Mouse (Mus musculus): ENCODE results near the gene Adad1.

Gene Adad1

DNA sequence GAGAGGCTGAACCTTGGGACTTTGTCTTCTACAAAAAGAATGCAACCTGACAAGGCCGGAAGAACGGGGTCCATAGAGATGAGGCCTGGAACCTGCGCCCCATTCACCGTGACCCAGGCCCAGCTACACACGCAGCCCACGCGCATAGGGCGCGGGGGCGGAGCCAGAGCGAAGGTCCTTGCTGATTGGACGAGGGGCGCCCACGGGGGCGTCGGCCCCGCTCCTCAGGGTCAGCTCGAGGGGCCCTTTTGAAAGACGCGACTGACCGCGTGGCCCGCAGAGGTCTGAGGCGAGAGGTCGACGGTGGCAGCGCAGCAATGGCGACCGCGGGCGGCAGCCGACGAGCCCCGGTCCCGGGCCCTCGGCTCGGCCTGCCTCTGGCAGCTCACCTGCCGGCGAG is at the start of gene Adad1:
Gene Adad1 (plus strand): TSS at position 122 of the 400 bp plus-strand sequence.
- peak in 1 of 2 experiments; percentile 4 for DNase-seq

DNA sequence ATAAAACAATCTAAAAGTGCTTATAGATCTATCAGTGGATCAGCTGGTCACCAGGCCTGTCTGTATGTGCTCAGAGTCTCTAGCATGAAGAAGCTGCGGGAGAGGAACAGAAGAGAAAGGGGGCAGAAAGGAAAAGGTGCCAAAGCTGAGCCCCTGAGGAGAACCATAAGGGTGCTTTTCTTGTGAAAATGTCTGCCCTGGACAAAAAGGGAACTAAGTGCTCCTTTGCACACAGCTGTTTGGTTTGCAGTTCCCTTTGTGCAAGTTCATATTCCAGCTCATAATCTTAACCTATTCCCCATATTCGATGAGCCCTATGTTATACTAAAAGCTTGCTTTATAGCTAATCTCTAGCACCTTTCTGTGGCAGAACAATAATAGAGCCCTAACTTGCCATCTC is 25.3 kb upstream of the Adad1 start:
- no peak for DNase-seq

DNA sequence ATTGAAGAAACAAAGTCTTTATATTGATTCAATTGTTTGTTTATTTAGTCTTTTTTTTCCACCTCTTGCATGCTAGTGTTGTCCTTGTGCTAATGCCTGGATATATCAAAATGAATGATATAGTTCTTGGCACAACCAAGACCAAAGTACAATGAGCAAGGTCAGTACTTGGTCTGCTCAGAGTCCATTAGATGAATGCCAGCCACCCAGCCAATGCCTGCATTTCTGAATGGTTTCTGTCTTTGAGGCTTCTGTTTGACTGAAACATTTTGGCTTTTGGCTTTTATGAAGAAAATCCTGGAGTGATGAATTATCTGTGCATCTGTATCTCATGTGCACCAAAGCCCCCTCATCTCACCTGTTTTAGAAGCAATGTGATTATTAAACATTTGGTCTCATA is 23.5 kb upstream of the Adad1 start:
- DNase-seq = no peak

DNA sequence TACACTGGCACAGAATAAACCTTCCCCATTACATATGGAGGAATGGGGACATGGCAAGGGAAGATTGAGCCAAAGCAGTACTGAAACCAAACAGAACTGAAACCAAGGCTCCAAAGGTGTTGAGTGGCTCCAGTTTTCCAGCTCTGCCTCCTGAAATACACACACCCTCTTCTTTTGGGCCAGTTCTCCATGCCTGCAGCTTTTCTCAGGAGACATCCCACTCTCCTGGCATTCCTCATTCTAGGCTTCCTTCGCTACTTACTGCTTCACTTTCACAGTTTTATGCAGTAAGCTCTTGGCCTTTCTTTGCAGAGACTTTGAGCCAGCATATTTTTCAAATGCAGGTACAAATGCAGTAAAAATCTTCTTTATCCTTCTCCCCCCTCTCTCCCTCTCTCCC is 11.8 kb upstream of the Adad1 start:
- DNase-seq = no peak

DNA sequence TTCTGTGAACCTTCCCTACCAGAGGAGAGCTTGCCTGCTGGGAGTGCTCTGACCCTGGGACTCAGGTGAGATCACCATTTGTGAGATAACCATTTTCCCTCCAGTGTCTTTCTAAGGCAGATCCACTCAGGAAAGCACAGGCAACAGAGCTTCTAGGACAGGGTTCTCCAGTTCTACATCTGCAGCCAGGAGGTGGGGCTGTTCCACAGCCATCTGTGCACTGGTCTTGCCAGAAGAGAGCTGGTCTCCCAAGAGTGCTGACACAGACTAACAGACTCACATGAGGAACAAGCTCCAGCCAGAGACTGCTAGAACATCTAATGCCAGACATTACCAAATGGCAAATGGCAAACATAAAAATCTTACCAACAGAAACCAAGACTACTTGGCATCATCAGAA is 9.9 kb downstream of the Adad1 start:
- peak in 1 of 2 experiments; percentile 5 for DNase-seq

DNA sequence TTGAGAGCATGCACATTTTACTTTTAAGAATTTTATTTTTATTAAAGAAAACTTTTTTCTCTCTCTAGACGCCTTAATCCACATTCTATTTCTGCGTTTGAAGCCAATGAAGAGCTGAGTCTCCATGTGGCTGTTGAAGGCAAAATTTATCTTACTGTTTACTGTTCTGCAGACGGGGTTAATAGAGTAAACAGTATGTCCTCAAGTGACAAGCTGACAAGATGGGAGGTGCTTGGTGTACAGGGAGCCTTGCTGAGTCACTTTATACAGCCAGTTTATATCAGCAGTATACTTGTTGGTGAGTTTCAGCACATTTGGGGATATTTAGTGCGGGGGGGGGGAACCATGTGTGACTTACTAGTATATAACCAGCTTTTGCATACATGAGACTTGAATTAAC is 21.5 kb downstream of the Adad1 start:
- DNase-seq = no peak

DNA sequence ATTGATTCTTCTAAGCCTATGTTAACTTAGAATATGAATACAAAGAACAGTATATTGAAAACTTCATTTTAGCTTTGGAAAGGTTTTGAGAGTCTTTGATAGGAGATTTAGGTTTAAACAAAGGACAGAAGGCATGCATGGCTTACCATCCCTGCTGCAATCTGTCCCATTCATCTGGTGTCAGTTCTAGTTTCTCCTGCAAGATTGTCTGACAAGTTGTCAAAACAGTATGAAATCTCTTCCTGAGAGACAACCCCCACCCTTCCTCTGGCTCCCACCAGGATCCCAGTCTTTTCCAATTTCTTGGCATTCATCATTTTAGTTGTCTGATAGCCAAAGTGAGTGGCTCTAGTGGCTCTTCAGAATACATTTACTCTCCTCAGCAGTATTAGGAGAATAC is 27.4 kb downstream of the Adad1 start:
- DNase-seq = no peak

DNA sequence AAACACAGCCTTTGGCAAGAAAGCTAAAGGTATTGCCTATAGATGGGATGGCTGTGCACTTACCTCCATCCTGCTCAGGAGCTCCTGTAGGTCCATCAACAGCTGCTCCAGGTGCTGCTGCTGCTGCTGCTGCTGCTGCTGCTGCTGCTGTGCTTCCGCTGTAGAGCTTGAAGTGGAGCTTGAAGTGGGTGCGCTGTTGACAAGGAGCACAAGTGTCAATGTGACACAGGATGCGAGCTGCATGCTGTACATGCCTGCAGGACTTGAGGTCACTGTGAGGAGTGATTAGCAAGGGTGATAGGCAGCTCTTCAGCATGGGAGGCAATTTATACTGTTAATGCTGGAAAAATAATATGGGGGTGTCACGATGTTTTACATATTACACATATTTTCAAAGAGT is 62.3 kb downstream of the Adad1 start, which contains the start of gene Il2:
Gene Il2 (minus strand): TSS at position 305 of the 400 bp plus-strand sequence.
- DNase-seq = no peak

DNA sequence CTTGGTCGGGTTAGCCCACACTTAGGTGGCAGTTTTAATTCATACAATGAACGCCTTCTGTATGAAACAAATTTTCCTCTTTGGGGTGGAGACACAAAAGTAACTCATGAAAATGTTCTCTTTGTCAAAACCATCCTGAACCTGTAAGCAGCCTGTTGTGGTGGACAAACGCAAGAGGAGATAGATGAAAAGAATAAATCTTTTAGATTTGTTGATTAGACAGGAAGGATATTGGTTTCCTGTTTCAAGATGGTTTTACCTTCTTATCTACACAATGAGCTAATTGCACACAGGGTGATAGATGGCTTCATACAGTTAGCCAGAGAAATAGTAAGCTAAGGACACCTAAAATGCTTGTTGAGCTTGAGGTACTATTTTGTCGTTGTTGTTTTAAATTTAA is 62.8 kb downstream of the Adad1 start:
- no peak for DNase-seq

DNA sequence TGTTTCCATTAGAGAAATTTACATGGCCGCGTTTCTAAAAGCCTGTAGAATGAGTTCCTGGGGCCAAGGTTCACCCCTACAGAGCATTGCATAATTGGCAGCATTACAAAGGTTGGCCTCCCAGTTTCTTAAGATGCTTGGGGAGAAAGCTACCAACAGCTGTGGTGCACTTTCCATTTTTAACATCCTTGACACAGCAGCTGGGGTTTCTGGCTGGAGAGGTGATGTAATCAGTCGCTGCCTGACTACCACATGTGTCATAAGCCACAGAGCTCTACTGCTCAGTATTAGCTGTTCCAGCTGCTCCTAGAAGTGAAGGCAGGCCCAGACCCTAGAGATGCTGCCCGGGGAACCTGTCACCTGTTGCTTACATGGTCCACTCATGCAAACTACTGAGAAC is 64.9 kb downstream of the Adad1 start:
- no peak for DNase-seq

DNA sequence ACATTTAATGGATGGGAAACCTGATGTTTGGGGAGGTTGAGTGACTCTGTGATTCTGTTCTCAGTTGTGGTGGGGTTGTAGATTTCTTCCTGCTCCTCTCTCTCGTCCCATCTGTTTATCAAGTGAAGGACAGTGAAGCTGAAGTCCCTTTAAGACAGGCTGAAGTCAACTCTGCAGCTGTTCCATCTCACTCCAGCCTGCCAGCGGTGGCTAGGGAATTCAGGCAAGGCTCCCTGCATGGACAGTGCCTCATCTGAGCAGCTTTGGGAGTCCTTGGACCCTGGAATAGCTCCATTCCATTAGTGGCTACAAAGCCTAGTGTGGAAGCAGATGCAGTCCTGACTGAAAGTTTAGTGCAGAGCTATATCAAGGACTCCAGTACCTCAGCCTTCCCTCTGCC is 65.7 kb downstream of the Adad1 start:
- DNase-seq = no peak

DNA sequence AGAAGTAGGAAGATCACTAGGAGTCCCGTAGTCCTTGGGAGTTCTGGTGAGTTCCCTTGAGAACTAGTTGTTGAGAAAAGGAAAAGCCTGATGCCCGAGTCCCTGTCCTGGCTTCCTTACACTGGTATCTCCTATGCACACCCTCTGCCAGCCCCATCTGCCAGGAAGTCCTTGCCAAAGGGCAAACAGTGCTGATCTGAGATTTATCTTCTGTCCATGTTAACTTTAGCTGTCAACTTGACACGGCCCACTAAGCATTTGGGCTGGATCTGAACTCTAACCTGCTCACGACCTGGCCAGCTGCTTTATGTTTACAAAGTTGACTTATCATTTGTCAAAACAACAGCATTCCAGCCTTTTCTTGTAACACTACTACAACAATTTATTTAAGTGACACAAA is 73.9 kb downstream of the Adad1 start:
- DNase-seq = no peak

DNA sequence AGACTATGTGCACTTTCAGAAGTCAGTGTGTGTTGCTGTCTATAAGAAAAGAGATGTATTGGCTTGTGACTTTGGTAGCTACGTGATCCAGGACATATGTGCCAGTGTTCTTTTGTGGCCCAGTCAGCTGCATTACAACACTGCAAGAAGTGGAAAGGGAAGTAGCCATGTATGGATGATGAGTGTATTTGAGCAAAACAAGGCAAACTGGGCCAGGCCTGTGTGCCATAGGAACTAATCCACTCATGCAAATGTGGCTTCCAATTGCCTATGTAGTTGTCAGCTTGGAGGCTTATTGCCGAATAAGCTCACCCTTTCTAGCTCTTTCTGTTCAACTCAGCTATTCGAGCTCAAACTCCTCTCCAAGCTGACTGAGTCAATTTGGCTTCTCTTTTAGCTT is 75.9 kb downstream of the Adad1 start:
- no peak for DNase-seq

DNA sequence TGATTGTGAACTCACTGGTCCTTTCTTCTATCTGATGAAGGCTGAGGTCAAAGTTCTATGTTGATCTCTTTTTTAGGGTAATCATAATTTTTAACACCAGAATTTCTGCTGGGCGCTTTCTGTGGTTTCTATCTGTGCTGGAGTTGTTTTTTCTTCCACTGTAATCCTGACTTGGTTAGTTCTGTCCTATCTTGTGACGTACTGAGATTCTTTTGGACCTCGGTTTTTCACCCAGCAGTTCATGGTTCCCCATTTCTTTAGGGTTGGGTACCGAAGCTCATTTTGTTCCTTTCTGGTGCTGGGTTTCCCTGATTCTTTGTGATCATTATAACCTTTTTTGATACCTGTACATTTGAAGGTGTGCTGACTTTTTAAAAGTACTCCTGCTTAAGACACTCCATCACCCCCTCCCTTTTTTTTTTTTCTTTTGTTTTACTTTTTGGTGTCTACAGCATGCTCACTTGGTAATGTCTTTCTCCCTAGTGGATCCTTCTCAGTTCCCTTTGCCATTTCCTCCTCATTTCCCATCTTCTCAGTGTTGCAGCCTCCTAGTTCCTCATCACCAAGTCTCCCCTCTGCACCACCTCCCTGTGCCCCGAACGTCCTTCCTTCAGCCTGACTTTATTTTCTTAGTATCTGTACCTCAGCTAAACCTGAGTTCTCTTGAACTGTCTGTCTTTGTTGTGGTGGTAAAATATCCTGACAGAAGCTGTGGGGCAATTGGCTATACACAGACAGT is 77.0 kb downstream of the Adad1 start:
- no peak for DNase-seq

DNA sequence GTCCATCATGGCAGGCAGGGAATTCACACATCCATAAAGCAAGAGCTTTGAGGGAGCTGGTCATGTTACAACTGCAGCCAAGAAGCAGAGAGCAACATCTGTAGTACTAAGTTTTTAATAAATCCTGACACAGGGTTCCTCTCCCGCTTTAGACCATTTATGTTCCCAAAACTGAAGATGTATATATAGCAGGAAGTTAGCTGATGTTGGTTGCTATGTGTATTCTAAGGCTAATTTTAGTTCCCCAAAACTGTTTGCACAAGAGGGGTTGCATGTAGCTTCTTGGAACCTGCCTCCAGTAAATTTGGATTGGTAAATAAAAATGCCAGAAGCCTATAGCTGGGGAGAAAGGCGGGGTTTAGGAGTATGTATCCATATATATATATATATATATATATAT is 78.5 kb downstream of the Adad1 start:
- DNase-seq = no peak

DNA sequence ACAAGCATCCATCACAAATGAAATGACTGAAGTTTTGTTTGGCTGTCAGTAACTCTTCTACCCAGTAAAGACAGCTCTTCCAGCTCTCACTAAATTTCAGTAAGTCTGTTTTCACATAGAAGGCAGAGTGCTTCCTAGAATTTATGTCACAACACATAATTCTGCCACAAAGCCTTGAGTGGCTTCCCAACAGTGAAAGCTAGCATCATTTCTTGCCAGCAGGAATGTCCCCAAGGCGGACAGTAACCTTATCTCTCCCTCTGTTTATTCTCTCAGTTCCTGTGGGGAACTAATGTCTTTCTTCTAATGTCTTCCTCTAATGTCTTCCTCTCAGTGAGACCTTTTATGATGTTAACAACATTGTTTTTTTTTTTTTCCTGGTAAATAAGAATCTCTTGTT is 81.7 kb downstream of the Adad1 start:
- DNase-seq = no peak

DNA sequence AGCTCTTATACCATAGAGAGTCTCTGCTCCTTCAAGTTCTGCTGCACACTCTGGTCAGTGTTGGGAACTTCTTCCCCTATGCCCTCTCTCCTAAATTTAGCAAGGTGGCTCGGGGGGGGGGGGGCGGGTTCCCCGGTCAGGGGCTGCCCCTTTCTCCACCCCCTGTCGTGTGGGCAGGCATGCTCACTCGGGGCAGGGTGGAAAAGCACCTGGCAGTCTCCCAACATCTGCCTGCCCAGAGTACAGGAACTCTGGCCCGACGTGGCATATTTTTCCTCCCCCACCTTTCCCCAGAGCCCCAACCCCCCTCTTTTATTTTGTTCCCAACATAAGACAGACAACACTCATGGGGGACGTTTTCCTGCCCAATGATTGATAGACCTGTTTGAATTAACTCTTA is 83.1 kb downstream of the Adad1 start:
- no peak for DNase-seq

DNA sequence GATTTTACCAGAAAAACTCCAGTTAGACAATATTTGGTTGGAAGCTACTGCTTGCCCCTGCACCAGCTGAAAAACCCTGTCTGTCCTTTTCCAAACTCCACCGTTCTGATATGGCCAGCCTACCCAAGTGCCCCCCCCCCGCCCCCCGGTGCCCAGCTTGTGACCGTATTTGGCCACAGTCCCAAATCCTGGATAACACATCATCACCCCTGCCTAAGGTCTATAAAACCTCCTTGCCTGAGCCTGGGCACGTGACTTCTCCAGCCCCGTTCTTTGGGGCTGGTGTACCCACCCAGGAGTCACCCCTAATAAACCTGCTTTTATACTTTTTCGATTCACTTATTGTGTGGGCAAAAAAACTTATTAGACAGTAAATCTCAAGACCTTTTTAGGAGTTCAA is 83.5 kb downstream of the Adad1 start:
- no peak for DNase-seq

DNA sequence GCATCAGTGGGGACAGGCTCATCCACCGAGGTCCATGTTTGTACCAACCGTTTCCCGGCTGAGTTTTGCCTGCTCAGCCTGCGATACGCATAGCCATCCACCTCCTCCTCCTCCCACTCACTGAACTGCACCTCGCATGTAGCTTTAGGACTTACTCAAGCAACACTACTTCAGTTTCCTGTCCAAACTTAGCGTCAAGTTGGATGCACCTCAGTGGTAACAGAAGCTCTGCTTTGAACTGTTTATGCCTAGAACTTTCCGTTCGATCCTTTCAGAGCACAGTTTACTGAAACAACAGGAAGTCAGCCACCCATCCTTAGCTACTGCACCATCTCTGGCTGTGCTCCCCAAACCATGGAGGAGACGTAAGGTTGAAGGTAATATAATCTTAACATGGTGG is 88.9 kb downstream of the Adad1 start:
- no peak for DNase-seq

DNA sequence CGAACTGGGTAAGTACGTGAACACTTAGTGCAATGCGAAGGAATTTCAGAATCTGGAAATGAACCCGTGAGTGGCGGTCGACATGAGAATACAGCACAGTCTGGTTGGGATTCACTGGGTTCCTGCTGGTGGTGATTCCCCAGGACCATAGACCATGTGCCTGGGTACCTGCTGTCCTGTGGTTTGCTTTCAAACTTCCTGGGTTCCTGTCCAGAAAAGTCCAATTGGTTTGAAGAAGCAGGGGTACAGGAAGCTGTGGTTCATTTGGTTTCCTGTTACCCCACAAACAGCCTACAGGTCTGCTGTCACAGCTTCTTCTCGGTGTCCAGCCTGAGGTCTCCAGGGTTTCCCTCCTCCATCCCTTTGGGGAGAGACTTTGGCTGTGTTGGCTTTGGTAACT is 89.7 kb downstream of the Adad1 start:
- DNase-seq = no peak

DNA sequence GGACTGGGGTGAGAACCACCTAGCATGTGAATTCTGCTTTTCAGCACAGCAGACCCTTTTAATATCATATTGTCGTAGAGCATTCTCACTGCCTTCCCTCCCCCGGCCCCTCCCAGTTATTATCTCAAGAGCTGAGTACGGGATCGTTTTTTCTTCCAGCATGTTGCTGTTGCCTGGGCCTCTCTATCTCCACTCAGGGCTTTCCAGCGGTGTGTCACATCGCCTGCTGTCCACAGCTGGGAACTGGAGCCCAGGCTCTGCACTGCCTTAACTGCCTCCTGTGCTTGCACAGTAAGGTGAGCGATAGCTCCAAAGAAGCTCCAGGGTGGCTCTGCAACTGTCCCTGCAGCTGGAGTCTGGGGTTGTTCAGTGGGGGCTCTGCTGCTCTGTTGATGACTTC is 91.1 kb downstream of the Adad1 start:
- DNase-seq = no peak

DNA sequence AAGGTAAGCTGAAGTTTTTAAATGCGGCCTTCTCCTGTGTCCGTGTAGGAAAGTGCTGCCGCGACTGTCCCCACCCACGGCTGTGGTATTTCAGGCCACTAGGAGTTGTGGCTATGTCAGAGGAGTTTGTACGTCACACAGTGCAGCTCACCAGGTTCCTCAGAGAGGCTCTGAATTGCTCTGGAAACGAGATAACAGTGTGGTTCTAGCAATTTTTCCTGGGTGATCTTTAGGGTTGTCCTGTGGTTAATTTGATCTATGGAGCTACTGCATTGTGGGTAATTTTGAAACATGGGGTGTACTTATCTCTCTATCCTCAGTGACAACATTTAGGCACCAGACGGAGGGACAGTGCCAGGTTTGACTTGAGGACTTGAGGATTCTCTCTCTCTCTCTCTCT is 93.8 kb downstream of the Adad1 start:
- DNase-seq = no peak

DNA sequence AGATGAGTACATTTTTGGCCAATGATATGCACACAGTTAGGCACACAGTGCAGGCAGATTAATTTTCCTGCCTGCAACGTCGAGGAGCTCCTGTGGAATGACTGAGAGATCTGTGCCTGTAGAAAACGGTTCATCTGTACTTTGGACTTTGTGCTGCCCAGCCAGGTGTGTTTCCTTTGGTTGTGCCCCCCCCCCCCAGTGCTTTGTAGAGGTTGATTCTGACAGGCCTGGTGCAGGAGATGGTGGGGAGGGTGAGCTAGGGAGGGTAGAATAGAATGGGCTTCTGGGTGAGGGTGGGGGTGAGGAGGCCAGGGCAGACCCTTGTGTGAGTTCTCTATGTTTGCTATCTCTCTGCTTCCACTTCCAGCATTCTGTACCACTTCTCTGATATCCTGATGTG is 94.9 kb downstream of the Adad1 start:
- DNase-seq = no peak

DNA sequence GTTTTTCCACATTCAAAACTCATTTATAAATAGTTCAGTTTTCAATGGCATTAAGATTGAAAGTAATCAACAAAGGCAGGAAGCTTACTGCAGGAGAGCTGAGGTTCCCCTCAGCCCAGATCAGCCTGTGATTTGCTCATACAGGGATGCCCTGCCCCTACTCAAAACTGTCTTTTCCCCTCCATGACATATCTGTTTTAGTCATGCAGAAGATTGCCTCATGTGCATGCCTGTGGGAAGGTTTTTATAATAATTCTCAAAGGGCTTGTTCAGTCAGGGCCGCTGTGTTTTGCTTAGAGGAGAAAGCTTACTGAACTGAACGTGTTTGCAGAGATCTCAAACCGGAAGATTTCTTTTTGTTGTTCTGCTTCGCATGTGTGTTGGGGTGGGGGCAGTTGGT is 97.8 kb downstream of the Adad1 start:
- no peak for DNase-seq

DNA sequence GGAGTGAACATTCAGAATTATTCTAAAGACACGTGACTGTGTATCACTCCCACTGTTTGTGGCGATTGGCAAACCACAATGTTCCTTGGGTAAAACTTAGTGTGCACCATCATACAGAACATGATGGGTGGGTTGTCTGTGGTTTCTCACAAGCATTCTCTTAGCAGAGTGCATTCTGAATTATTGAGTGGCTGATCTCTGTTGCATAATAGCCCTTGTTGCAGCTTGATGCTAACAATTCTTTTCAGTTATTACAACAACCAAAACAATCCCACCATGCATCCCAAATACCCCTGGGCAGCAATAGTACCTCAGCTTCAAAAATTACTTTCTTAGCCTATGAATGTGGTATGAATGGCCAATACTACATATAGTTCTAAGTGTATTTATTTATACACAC is 106.0 kb downstream of the Adad1 start:
- DNase-seq = no peak
